Mouse (Mus musculus) limb, embryonic 11.5 days (tissue): Measurements from ENCODE around the gene Sft2d1. TPM values are rescaled to one million over a fixed set of nuclear protein-coding genes. Genes with fewer than 3 reads are reported as not detected.
A peak's percentile ranks its signal among the peaks of the same experiment; 100 is the strongest.

Experiments used
- ATAC-seq: fragments of 200-750 bp; cut with Nextera tagmentation; 2 replicates; pipeline ENCODE4 v1.8.0; 2017; ENCODE audit warnings: low read depth; ENCODE audit not compliant: insufficient number of reproducible peaks, low FRiP score, low TSS enrichment
- DNase-seq: peaks from one replicate; pipeline ENCODE4 v3.0.0-alpha.2; 2015; ENCODE audit warnings: low spot score
- H3K27ac ChIP-seq: fragments of 300-500 bp; sonication (generic); replicated peaks from 2 replicates; pipeline ENCODE4 v1.5.1; 2014; ENCODE audit warnings: low read depth, mild to moderate bottlenecking, low read length
- H3K27me3 ChIP-seq: fragments of 300-500 bp; sonication (generic); 2 replicates; pipeline ENCODE4 v1.6.1; 2014; ENCODE audit warnings: mild to moderate bottlenecking, low read length, mixed read lengths; ENCODE audit not compliant: control insufficient read depth, insufficient read depth
- H3K36me3 ChIP-seq: fragments of 300-500 bp; sonication (generic); 2 replicates; pipeline ENCODE4 v1.6.1; 2014; ENCODE audit warnings: mild to moderate bottlenecking, low read length, moderate library complexity, mixed read lengths; ENCODE audit not compliant: control insufficient read depth, insufficient read depth
- H3K4me1 ChIP-seq: fragments of 300-500 bp; sonication (generic); 2 replicates; pipeline ENCODE4 v1.6.1; 2014; ENCODE audit warnings: low read length, mixed read lengths; ENCODE audit not compliant: control insufficient read depth, insufficient read depth
- H3K4me2 ChIP-seq: fragments of 300-500 bp; sonication (generic); 2 replicates; pipeline ENCODE4 v1.6.1; 2014; ENCODE audit warnings: low read depth, mild to moderate bottlenecking, moderate library complexity; ENCODE audit not compliant: severe bottlenecking
- H3K4me3 ChIP-seq: fragments of 300-500 bp; sonication (generic); 2 replicates; pipeline ENCODE4 v1.5.1; 2014; ENCODE audit warnings: low read depth, low read length
- H3K9ac ChIP-seq: fragments of 300-500 bp; sonication (generic); 2 replicates; pipeline ENCODE4 v1.6.1; 2014; ENCODE audit warnings: mild to moderate bottlenecking, low read length
- H3K9me3 ChIP-seq: fragments of 300-500 bp; sonication (generic); 2 replicates; pipeline ENCODE4 v1.6.1; 2016; ENCODE audit warnings: low read length; ENCODE audit not compliant: control insufficient read depth
- WGBS: fragments of 180-500 bp; shearing (Covaris S2); extraction: QIAGEN DNeasy Blood & Tissue Kit; methylation state at CpG from one replicate; pipeline ENCODE4 v1.1.7; 2014; 5-methylcytosine and 5-hydroxymethylcytosine counted together
- polyA plus RNA-seq: library from polyadenylated mRNA; unstranded; fragments of >200 nt; fragmentation: Nextera tagmentation; extraction: Ambion mirVana; gene quantifications from 2 replicates; pipeline ENCODE4 v1.2.1, GENCODE M21; 2014

The Sft2d1 gene
- polyA plus RNA-seq, 1 experiment from 2014 or later: 43.0 TPM

DNA sequence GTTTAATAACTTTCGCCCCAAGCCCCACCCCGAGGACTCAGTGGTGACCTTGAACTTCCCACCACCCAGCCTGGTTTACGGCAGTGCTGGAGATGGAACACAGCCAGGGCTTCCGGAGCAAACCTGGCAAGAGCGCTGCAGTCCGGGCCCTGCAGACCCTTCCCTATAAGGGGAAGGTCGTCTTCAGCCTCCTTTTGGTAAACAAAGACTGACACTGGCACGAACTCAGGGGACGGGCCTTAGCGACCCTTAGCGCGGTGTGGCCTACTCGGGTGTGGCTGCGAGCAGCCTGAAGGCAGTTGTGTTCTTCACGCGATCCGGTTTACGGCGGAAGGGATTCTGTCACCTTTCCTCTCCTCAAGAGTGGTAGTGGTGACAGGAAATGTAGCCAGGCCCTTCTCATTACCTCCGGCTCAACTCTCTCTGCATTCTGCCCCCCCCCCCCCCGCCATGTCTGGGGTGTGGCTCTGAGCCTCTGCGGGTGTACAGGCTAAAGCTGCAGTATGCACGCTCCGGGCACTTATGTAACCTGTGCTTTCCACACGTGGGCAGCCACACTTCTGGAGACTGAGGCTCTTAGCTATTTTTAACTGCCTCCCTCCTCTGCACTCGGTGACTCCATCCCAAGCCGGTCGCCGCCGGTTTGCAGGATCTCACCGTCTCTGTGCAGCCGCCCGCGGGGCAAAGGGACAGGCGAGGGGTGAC, 27.9 kb upstream of the Sft2d1 start, which contains the start of gene Mpc1:
Gene Mpc1, plus strand, starts transcription at position 84 of the 705 bp plus-strand sequence.
- Histone ChIP-seq H3K4me3 (peak within 1 kb of the TSS; percentile 72), H3K9me3 (no peaks in the 10 kb centered on the region), H3K27me3 (no peaks in the 10 kb centered on the region), H3K9ac (peak within 1 kb of the TSS; percentile 67), H3K4me1 (0 out of 2 replicates have a peak, but pooled peaks cover 2% of the 10 kb centered on the region), H3K27ac (peak within 1 kb of the TSS; percentile 79), H3K36me3 (no peaks in the 10 kb centered on the region), H3K4me2 (peak within 1 kb of the TSS; percentile 98)
- peak; percentile 70 for DNase-seq
- peak; percentile 71 for ATAC-seq
- under 1% methylated on average over 34 of the region's 35 CpGs for WGBS

DNA sequence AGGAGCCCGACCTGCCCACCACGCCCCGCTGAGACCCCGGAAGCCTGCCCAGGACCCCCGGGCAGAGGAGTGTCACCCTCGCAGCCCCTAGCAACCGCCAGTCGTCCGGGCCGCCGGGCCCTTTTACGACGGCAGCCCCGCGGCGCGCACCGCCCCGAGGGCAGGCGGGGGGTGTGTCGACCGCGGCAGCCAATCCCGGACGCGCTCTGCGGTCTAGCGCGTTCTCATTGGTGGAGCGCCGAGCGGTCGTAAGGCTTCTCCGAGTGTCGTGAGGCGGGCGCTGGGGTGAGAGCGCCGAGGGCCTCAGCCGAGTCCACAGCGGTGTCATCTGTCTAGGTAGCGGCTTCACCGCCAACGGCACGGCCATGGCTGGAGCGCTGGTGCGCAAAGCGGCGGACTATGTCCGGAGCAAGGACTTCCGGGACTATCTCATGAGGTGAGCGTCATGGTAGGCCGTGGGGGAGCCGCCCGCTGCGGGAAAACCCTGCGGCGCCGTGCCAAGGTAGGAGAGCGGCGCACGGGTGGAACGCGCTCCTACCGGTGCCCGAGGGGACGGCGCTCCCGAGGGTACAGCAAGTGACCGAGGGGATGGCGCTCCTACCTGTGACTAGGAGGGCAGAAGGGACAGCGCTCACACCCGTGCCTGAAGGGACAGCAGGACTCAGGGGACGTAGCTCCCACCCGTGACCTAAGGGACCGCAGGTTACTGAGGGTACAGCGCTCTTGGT, 27.2 kb upstream of the Sft2d1 start:
- no peaks in the 10 kb centered on the region for H3K9me3 ChIP-seq
- 1% methylated on average over 76 of the region's 77 CpGs for WGBS

DNA sequence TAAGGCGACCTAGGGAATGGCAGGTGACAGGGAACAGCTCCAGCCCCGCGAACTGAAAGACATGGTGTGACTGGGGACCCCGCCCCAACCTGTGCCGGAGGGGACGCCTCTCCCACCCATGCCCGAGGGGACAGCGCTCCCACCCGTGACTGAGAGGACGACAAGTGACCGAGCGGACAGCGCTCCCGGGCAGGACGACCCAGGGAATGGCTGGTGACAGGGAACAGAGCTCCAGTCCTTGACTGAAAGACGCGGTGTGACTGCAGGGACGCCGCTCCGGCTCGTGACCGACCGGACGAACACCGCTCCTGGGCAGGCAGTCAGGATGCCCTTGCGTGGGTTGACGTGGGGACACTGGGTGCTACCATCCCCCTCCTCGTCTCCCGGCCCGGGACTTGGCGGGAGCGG, 26.6 kb upstream of the Sft2d1 start:
- Histone ChIP-seq H3K4me2 (peak overlapping the region; percentile 98), H3K36me3 (no peaks in the 10 kb centered on the region), H3K27me3 (no peaks in the 10 kb centered on the region), H3K4me1 (0 out of 2 replicates have a peak, but pooled peaks cover 2% of the 10 kb centered on the region), H3K9me3 (no peaks in the 10 kb centered on the region), H3K9ac (peak overlapping the region; percentile 45), H3K27ac (no peak overlapping the region), H3K4me3 (peak overlapping the region; percentile 72)
- DNase-seq (no peak), ATAC-seq (peak; percentile 37; the same call in 1 of the 2 replicates)
- WGBS: under 1% methylated on average over 32 of the region's 32 CpGs

More for the DNA sequence above, 27.2 kb upstream of the Sft2d1 start:
- H3K27me3 ChIP-seq: no peaks in the 10 kb centered on the region
- no peaks in the 10 kb centered on the region for H3K36me3 ChIP-seq
- 0 out of 2 replicates have a peak, but pooled peaks cover 2% of the 10 kb centered on the region for H3K4me1 ChIP-seq
- peak overlapping the region; percentile 79 for H3K27ac ChIP-seq
- H3K4me2 ChIP-seq: peak overlapping the region; percentile 98
- peak overlapping the region; percentile 72 for H3K4me3 ChIP-seq
- DNase-seq (peak; percentile 94), ATAC-seq (peak; percentile 95)
- peak overlapping the region; percentile 67 for H3K9ac ChIP-seq

DNA sequence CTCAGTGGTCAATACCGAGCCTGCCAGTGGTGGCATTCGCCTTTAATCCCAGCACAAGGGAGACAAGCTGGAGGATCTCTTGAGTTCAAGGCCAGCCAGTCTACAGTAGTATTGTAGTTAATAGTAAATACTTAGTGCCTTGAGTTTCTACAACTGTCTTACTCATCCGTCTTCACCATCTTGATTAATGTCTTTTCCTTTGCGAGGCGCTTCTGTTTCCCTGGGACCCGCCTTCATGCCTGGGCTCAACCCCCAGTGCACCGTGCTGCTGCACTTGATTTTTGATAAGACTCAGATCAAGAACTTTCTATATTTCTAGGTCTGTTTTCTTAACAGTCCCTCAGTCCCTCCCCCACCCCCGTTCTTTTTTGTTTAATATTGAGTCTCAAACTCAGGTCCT, 25.8 kb upstream of the Sft2d1 start:
- Histone ChIP-seq H3K9ac (no peak overlapping the region), H3K4me2 (no peak overlapping the region), H3K4me1 (0 out of 2 replicates have a peak, but pooled peaks cover 2% of the 10 kb centered on the region), H3K36me3 (no peaks in the 10 kb centered on the region), H3K27me3 (no peaks in the 10 kb centered on the region), H3K27ac (no peak overlapping the region), H3K4me3 (no peak overlapping the region), H3K9me3 (no peaks in the 10 kb centered on the region)
- ATAC-seq (no peak), DNase-seq (no peak)
- WGBS: 33% methylated on average over 8 of the region's 8 CpGs

- DNase-seq: no peak
- no peaks in the 10 kb centered on the region for H3K36me3 ChIP-seq
- no peaks in the 10 kb centered on the region for H3K27me3 ChIP-seq
- H3K4me2 ChIP-seq: no peak overlapping the region
- no peak overlapping the region for H3K4me3 ChIP-seq
- 85% methylated on average over 4 of the region's 4 CpGs for WGBS
- H3K9me3 ChIP-seq: no peaks in the 10 kb centered on the region
- no peak overlapping the region for H3K9ac ChIP-seq
- no peak for ATAC-seq
- H3K27ac ChIP-seq: no peak overlapping the region
- 0 out of 2 replicates have a peak, but pooled peaks cover 2% of the 10 kb centered on the region for H3K4me1 ChIP-seq
Measured at GRCm38 (mm10) chr17:8286987-8287386, 23.9 kb upstream of the Sft2d1 start.

GRCm38 (mm10) chr17:8289993-8290679, 20.8 kb upstream of the Sft2d1 start:
- WGBS: 97% methylated on average over 3 of the region's 3 CpGs
- DNase-seq (no peak), ATAC-seq (no peak)
- Histone ChIP-seq H3K9ac (no peak overlapping the region), H3K4me3 (no peak overlapping the region), H3K27me3 (no peaks in the 10 kb centered on the region), H3K4me1 (no peaks in the 10 kb centered on the region), H3K27ac (no peak overlapping the region), H3K4me2 (no peak overlapping the region), H3K9me3 (no peaks in the 10 kb centered on the region), H3K36me3 (no peaks in the 10 kb centered on the region)

DNA sequence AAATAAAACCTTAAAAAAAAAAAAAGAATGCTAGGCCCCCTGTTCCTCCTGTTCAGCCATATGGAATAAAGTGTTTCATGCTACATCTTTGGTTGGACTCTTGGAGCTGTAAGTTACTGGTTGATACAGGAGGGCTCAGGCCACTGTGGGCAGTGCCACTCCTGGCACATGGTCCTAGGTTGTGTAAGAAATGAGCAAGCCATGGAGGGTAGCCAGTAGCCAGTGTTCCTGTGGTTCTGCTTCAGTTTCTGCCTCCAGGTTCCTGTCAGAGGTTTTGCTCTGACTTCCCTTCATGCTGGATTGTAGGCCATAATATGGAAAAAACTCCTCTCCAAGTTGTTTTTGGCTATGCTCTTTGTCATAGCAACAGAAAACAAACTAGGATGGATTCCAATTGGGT, 20.2 kb upstream of the Sft2d1 start:
- Histone ChIP-seq H3K9ac (no peak overlapping the region), H3K36me3 (no peaks in the 10 kb centered on the region), H3K9me3 (no peaks in the 10 kb centered on the region), H3K27ac (no peak overlapping the region), H3K4me3 (no peak overlapping the region), H3K4me2 (no peak overlapping the region), H3K4me1 (no peaks in the 10 kb centered on the region), H3K27me3 (no peaks in the 10 kb centered on the region)
- ATAC-seq (no peak), DNase-seq (no peak)

DNA sequence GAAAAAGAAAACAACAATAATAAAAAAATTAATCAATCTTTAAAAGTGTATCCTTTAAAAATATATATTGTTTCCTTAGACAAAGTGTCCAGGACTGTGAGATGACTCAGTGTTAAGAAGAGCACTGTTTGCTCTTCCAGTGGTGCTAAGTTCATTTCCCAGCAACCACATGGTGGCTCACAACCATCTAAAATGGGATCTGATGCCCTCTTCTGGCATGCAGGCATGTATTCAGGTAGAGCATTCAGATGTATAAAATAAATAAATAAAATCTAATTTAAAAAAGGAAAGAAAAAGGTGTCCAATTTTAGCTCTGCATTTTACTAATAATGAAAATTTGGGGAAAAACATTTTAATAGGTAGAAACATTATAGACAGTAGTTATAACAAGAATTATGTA, 15.1 kb upstream of the Sft2d1 start:
- H3K9me3 ChIP-seq: no peaks in the 10 kb centered on the region
- H3K27ac ChIP-seq: no peak overlapping the region
- H3K4me1 ChIP-seq: no peaks in the 10 kb centered on the region
- no peak overlapping the region for H3K9ac ChIP-seq
- no peak overlapping the region for H3K4me3 ChIP-seq
- no peak for DNase-seq
- no peak overlapping the region for H3K4me2 ChIP-seq
- no peaks in the 10 kb centered on the region; the same call in 1 of the 2 replicates for H3K36me3 ChIP-seq
- no peak for ATAC-seq
- H3K27me3 ChIP-seq: no peaks in the 10 kb centered on the region
